Mouse (Mus musculus): Measurements from ENCODE around the gene Slc24a3. TPM values are rescaled to one million over a fixed set of nuclear protein-coding genes. Genes with fewer than 3 reads are reported as not detected.
A peak's percentile ranks its signal among the peaks of the same experiment; 100 is the strongest.

Gene Slc24a3
- total RNA-seq, 4 experiments from 2014 or later, result 151 to 176 (median 168) TPM

- peak; percentile 14 to 29 for DNase-seq (ENCODE audit: low spot score in 2 of 2)
These were observed 29.5 kb downstream of the Slc24a3 start for GRCm38 (mm10) chr2:145197076-145197475.

GRCm38 (mm10) chr2:145213587-145213986, 46.0 kb downstream of the Slc24a3 start:
- DNase-seq (ENCODE audit: low spot score in 2 of 2), result no peak

GRCm38 (mm10) chr2:145214086-145214831, 46.7 kb downstream of the Slc24a3 start:
- DNase-seq (ENCODE audit: low spot score in 2 of 2), result no peak

- no peak for DNase-seq (ENCODE audit: low spot score in 2 of 2)
These were observed 49.0 kb downstream of the Slc24a3 start for GRCm38 (mm10) chr2:145216580-145216979.

- DNase-seq (ENCODE audit: low spot score in 2 of 2), result no peak
These were observed 49.9 kb downstream of the Slc24a3 start for GRCm38 (mm10) chr2:145217422-145217821.

GRCm38 (mm10) chr2:145219246-145219645, 51.7 kb downstream of the Slc24a3 start:
- DNase-seq (ENCODE audit: low spot score in 2 of 2), result no peak

GRCm38 (mm10) chr2:145223646-145224045, 56.1 kb downstream of the Slc24a3 start:
- no peak for DNase-seq (ENCODE audit: low spot score in 2 of 2)

- DNase-seq (ENCODE audit: low spot score in 2 of 2), result no peak
These were observed 58.1 kb downstream of the Slc24a3 start for GRCm38 (mm10) chr2:145225640-145226039.

GRCm38 (mm10) chr2:145226100-145226499, 58.5 kb downstream of the Slc24a3 start:
- no peak for DNase-seq (ENCODE audit: low spot score in 2 of 2)

- no peak for DNase-seq (ENCODE audit: low spot score in 2 of 2)
These were observed 59.8 kb downstream of the Slc24a3 start for GRCm38 (mm10) chr2:145227351-145227750.

- no peak for DNase-seq (ENCODE audit: low spot score in 2 of 2)
These were observed 65.4 kb downstream of the Slc24a3 start for GRCm38 (mm10) chr2:145232764-145233484.

GRCm38 (mm10) chr2:145233547-145234398, 66.2 kb downstream of the Slc24a3 start:
- DNase-seq (ENCODE audit: low spot score in 2 of 2), result peak in 1 of 2 experiments; percentile 39

GRCm38 (mm10) chr2:145246384-145246783, 78.8 kb downstream of the Slc24a3 start:
- DNase-seq (ENCODE audit: low spot score in 2 of 2), result no peak

GRCm38 (mm10) chr2:145248185-145248584, 80.6 kb downstream of the Slc24a3 start:
- no peak for DNase-seq (ENCODE audit: low spot score in 2 of 2)

GRCm38 (mm10) chr2:145257332-145257731, 89.8 kb downstream of the Slc24a3 start:
- no peak for DNase-seq (ENCODE audit: low spot score in 2 of 2)

GRCm38 (mm10) chr2:145257855-145258254, 90.3 kb downstream of the Slc24a3 start:
- no peak for DNase-seq (ENCODE audit: low spot score in 2 of 2)

- no peak for DNase-seq (ENCODE audit: low spot score in 2 of 2)
These were observed 93.0 kb downstream of the Slc24a3 start for GRCm38 (mm10) chr2:145260574-145260973.

- DNase-seq (ENCODE audit: low spot score in 2 of 2), result no peak
These were observed 94.6 kb downstream of the Slc24a3 start for GRCm38 (mm10) chr2:145262153-145262552.

GRCm38 (mm10) chr2:145266723-145267122, 99.2 kb downstream of the Slc24a3 start:
- no peak for DNase-seq (ENCODE audit: low spot score in 2 of 2)

GRCm38 (mm10) chr2:145268971-145269370, 101.4 kb downstream of the Slc24a3 start:
- no peak for DNase-seq (ENCODE audit: low spot score in 2 of 2)

- DNase-seq (ENCODE audit: low spot score in 2 of 2), result no peak
These were observed 101.9 kb downstream of the Slc24a3 start for GRCm38 (mm10) chr2:145269410-145269809.
